Mouse (Mus musculus) megakaryocyte, embryonic 14.5 days (primary cell): Measurements from ENCODE around the gene Ptgir.

Experiments used
- FLI1 ChIP-seq: IDR thresholded peaks from 2 replicates; pipeline ENCODE4 v1.6.1; 2012; ENCODE audit warnings: low read length, inconsistent platforms, mixed read lengths
- GATA1 ChIP-seq: IDR thresholded peaks from 3 replicates; pipeline ENCODE4 v1.6.1; 2012; ENCODE audit warnings: mixed read lengths, low read length, inconsistent platforms, borderline replicate concordance

- no peak for TF ChIP-seq FLI1
- TF ChIP-seq GATA1: no peak
Observed at GRCm38 (mm10) chr7:16956410-16957265, 50.3 kb downstream of the Ptgir start.
